Mouse (Mus musculus): Measurements from ENCODE around the gene Dhodh. TPM values are rescaled to one million over a fixed set of nuclear protein-coding genes. Genes with fewer than 3 reads are reported as not detected.

Gene Dhodh
- polyA plus RNA-seq, 1 experiment = 0.95 TPM

DNA sequence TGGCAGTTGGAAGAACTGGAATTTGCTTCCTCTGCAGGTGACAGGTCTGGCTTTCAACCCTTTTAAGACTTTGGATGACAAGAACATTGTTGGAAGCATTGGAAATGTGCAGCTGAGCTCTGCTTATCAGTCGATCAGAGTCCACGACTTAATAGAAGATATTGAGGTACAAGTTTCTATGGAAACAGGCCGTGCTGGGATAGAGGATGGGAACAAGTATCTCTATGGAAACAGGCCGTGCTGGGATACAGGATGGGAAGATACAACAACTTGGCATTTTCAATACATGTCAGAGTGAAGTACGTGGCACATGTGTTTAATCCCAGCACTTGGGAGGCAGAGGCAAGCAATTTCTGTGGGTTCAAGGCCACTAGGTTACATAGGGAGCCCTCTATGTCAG is 24.0 kb upstream of the Dhodh start:
- TF ChIP-seq TAL1 (IDR thresholded peaks at IDR 0.05; ENCODE audit: low read length) (no peak), GATA1 (IDR thresholded peaks at IDR 0.05; ENCODE audit: low read length) (no peak)
- H3K27me3 ChIP-seq (ENCODE audit: control insufficient read depth) = no peaks in the 10 kb centered on the region
- H3K4me3 ChIP-seq (replicated peaks) = no peak overlapping the region
- H3K4me1 ChIP-seq (ENCODE audit: control insufficient read depth) = no peaks in the 10 kb centered on the region
- no peaks in the 10 kb centered on the region for H3K36me3 ChIP-seq (ENCODE audit: control insufficient read depth)
- H3K9me3 ChIP-seq (ENCODE audit: control insufficient read depth, low read length) = no peaks in the 10 kb centered on the region

DNA sequence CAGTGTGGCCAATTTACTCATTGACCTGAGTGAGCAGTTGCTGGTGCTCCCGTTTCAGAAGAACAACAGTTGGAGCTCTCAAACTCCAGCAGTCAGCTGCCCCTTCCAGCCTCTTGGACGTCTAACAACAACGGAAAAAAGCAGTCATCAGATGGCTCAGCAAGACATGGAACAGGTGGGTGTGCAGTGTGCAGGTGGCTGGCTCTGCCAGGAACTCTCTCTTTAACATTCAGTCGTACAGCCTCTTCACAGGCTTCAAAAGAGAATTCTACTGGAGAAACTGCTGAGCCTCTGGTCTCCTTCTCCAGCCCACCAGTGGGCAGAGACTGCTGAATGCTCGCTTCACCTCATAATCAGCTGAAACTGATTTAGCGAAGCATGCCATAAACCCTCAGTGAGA is 20.2 kb upstream of the Dhodh start:
- no peaks in the 10 kb centered on the region for H3K9me3 ChIP-seq (ENCODE audit: control insufficient read depth, low read length)
- H3K36me3 ChIP-seq (ENCODE audit: control insufficient read depth) = no peaks in the 10 kb centered on the region
- H3K27me3 ChIP-seq (ENCODE audit: control insufficient read depth) = no peaks in the 10 kb centered on the region
- no peak for TF ChIP-seq TAL1 (IDR thresholded peaks at IDR 0.05; ENCODE audit: low read length)
- no peak for TF ChIP-seq GATA1 (IDR thresholded peaks at IDR 0.05; ENCODE audit: low read length)
- H3K4me1 ChIP-seq (ENCODE audit: control insufficient read depth) = no peaks in the 10 kb centered on the region
- H3K4me3 ChIP-seq (replicated peaks) = no peak overlapping the region

DNA sequence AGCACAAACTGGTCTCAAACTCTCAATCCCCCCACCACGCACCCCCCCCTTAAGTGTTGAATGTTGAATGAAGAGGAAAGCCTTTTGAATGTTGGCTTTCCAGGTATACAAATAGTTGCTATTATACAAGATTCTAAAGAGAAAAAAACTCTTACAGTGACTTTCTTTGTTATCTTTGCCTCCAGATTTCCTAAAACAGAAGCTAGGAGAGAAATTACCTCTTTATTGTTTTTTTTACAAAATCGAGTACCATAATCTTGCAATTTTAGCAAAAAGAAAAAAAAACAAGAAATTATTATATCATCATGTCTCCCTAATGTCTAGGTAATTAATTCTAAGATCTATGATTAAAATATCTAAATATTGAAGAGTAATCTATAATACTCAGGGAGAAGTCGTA is 7.1 kb upstream of the Dhodh start:
- no peak for TF ChIP-seq GATA1 (IDR thresholded peaks at IDR 0.05; ENCODE audit: low read length)
- TF ChIP-seq TAL1 (IDR thresholded peaks at IDR 0.05; ENCODE audit: low read length) = no peak
- no peaks in the 10 kb centered on the region for H3K27me3 ChIP-seq (ENCODE audit: control insufficient read depth)
- H3K9me3 ChIP-seq (ENCODE audit: control insufficient read depth, low read length) = peaks cover 7% of the 10 kb centered on the region
- H3K4me3 ChIP-seq (replicated peaks) = no peak overlapping the region
- H3K4me1 ChIP-seq (ENCODE audit: control insufficient read depth) = peaks cover 21% of the 10 kb centered on the region
- H3K36me3 ChIP-seq (ENCODE audit: control insufficient read depth) = no peaks in the 10 kb centered on the region

GRCm38 (mm10) chr8:109614243-109615210 is 6.1 kb upstream of the Dhodh start, which contains the start of gene Pkd1l3:
Gene Pkd1l3 (plus strand): TSS chr8:109614517.
- Histone ChIP-seq H3K4me1 (ENCODE audit: control insufficient read depth) (peaks cover 26% of the 10 kb centered on the region), H3K4me3 (replicated peaks) (peak within 1 kb of the TSS; percentile 59), H3K36me3 (ENCODE audit: control insufficient read depth) (no peaks in the 10 kb centered on the region), H3K27me3 (ENCODE audit: control insufficient read depth) (no peaks in the 10 kb centered on the region), H3K9me3 (ENCODE audit: control insufficient read depth, low read length) (peaks cover 2% of the 10 kb centered on the region; the same call in 1 of the 2 replicates)
- TF ChIP-seq TAL1 (IDR thresholded peaks at IDR 0.05; ENCODE audit: low read length) (peak; percentile 27; the same call in 1 of the 3 replicates), GATA1 (IDR thresholded peaks at IDR 0.05; ENCODE audit: low read length) (no peak)

- Histone ChIP-seq H3K4me1 (ENCODE audit: control insufficient read depth) (peaks cover 39% of the 10 kb centered on the region), H3K36me3 (ENCODE audit: control insufficient read depth) (peaks cover 16% of the 10 kb centered on the region), H3K4me3 (replicated peaks) (peak overlapping the region; percentile 92), H3K9me3 (ENCODE audit: control insufficient read depth, low read length) (no peaks in the 10 kb centered on the region), H3K27me3 (ENCODE audit: control insufficient read depth) (no peaks in the 10 kb centered on the region)
- no peak for TF ChIP-seq GATA1 (IDR thresholded peaks at IDR 0.05; ENCODE audit: low read length)
- TF ChIP-seq TAL1 (IDR thresholded peaks at IDR 0.05; ENCODE audit: low read length) = no peak
These were observed 655 bp upstream of the Dhodh start for GRCm38 (mm10) chr8:109609153-109609502.

DNA sequence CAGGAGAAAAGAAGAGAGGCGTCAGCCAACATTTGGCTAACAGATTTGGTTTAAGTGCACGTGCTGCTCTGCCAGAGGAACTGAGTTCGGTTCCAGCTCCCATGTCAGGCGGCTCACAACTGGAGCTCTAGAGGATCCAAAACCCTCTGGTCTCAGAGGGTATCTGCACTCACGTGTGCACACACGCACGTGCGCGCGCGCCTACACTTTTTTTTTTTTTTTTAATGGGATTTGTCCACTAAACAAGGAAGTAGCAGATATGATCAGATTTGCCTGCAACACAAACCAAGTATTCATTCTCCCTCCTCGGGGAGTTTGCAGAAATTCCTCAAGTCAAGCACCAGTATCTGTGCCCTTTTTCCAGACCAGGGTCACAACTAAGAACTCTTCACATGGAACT is 823 bp downstream of the Dhodh start:
- H3K27me3 ChIP-seq (ENCODE audit: control insufficient read depth) = no peaks in the 10 kb centered on the region
- peaks cover 30% of the 10 kb centered on the region for H3K4me1 ChIP-seq (ENCODE audit: control insufficient read depth)
- TF ChIP-seq GATA1 (IDR thresholded peaks at IDR 0.05; ENCODE audit: low read length) (no peak), TAL1 (IDR thresholded peaks at IDR 0.05; ENCODE audit: low read length) (no peak)
- peak overlapping the region; percentile 92 for H3K4me3 ChIP-seq (replicated peaks)
- H3K9me3 ChIP-seq (ENCODE audit: control insufficient read depth, low read length) = no peaks in the 10 kb centered on the region
- H3K36me3 ChIP-seq (ENCODE audit: control insufficient read depth) = peaks cover 31% of the 10 kb centered on the region

- H3K9me3 ChIP-seq (ENCODE audit: control insufficient read depth, low read length) = no peaks in the 10 kb centered on the region
- H3K4me1 ChIP-seq (ENCODE audit: control insufficient read depth) = peaks cover 30% of the 10 kb centered on the region
- H3K27me3 ChIP-seq (ENCODE audit: control insufficient read depth) = no peaks in the 10 kb centered on the region
- peaks cover 37% of the 10 kb centered on the region for H3K36me3 ChIP-seq (ENCODE audit: control insufficient read depth)
- no peak overlapping the region for H3K4me3 ChIP-seq (replicated peaks)
- no peak for TF ChIP-seq GATA1 (IDR thresholded peaks at IDR 0.05; ENCODE audit: low read length)
- TF ChIP-seq TAL1 (IDR thresholded peaks at IDR 0.05; ENCODE audit: low read length) = no peak
These were observed 1.7 kb downstream of the Dhodh start for GRCm38 (mm10) chr8:109606725-109607124.

GRCm38 (mm10) chr8:109595854-109596253 is 12.6 kb downstream of the Dhodh start:
- Histone ChIP-seq H3K4me1 (ENCODE audit: control insufficient read depth) (peaks cover 9% of the 10 kb centered on the region), H3K4me3 (replicated peaks) (no peak overlapping the region), H3K9me3 (ENCODE audit: control insufficient read depth, low read length) (no peaks in the 10 kb centered on the region), H3K27me3 (ENCODE audit: control insufficient read depth) (no peaks in the 10 kb centered on the region), H3K36me3 (ENCODE audit: control insufficient read depth) (peaks cover 52% of the 10 kb centered on the region)
- no peak for TF ChIP-seq GATA1 (IDR thresholded peaks at IDR 0.05; ENCODE audit: low read length)
- no peak for TF ChIP-seq TAL1 (IDR thresholded peaks at IDR 0.05; ENCODE audit: low read length)

- Histone ChIP-seq H3K36me3 (ENCODE audit: control insufficient read depth) (peaks cover 41% of the 10 kb centered on the region), H3K4me1 (ENCODE audit: control insufficient read depth) (peaks cover 9% of the 10 kb centered on the region), H3K9me3 (ENCODE audit: control insufficient read depth, low read length) (no peaks in the 10 kb centered on the region), H3K4me3 (replicated peaks) (no peak overlapping the region), H3K27me3 (ENCODE audit: control insufficient read depth) (no peaks in the 10 kb centered on the region)
- TF ChIP-seq GATA1 (IDR thresholded peaks at IDR 0.05; ENCODE audit: low read length) = no peak
These were observed 15.2 kb downstream of the Dhodh start for GRCm38 (mm10) chr8:109593117-109593788.
